Mouse (Mus musculus) myocyte (in vitro differentiated cells): ENCODE results near the gene Trappc3.

Experiments
- E2F4 ChIP-seq: IDR thresholded peaks from one replicate; pipeline ENCODE4 v1.6.1; 2011; ENCODE audit warnings: mild to moderate bottlenecking, control low read depth, moderate library complexity; ENCODE audit not compliant: insufficient read depth
- MAX ChIP-seq: IDR thresholded peaks from one replicate; pipeline ENCODE4 v1.6.1; 2011; ENCODE audit warnings: low read depth, mild to moderate bottlenecking, control low read depth
- POLR2A ChIP-seq: IDR thresholded peaks from one replicate; pipeline ENCODE4 v1.6.1; 2011; ENCODE audit warnings: low read depth, mild to moderate bottlenecking, control low read depth, moderate library complexity; ENCODE audit not compliant: insufficient read length
- POLR2AphosphoS2 ChIP-seq: IDR thresholded peaks from one replicate; pipeline ENCODE4 v1.6.1; 2011; ENCODE audit warnings: low read depth, control low read depth; ENCODE audit not compliant: insufficient read length
- USF1 ChIP-seq: IDR thresholded peaks from one replicate; pipeline ENCODE4 v1.6.1; 2011; ENCODE audit warnings: low read depth, mild to moderate bottlenecking, control low read depth, moderate library complexity

DNA sequence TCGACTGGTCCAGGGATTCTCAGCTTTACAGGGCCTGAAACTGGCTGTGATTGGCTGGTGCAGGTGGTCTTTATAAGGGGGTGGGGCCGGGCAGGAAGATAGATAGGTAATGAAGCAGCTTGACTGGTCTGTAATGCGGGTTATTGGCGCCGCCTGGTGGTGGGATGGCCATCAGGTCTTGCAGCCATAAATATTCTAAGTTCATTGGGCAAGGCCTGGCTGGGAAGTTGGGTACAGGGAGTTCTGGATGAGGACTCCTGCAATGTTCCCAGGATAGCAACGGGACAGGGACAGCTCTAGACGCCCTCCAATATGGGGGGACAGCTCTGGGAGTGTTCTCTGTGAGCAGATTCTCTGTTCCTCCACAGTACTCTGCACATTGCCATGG lies 47.8 kb downstream of the Trappc3 start:
- no peak for TF ChIP-seq MAX
- no peak for TF ChIP-seq POLR2AphosphoS2
- TF ChIP-seq POLR2A = no peak
- no peak for TF ChIP-seq E2F4
- TF ChIP-seq USF1 = no peak
